In genomic region chr17:5208362-5208761, GRCm38 (mm10) we compare ENCODE assay signal across 9 mouse cellular contexts.
DNase-seq lines count a peak whose midpoint lies in the region; TF ChIP-seq lines count a peak whose summit lies in the region.
"Had no signal": no experiment of that assay in that cellular context is flagged by ENCODE, and none has a peak within 500 bp of the region (broad histone marks: within the 10 kb centered on the region; RNA-seq: fewer than 3 reads in every experiment).

No protein-coding gene starts in this region.

- no peak overlapping the region for H3K9ac ChIP-seq in heart, adult 2 months (ENCODE audit: low read depth, low read length)
- H3K9ac ChIP-seq in CH12.LX (ENCODE audit: insufficient read depth, low read depth) = no peak overlapping the region
- H3K9ac ChIP-seq: hindbrain, embryonic 15.5 days had no signal

- WGBS in heart, adult 2 months = 47% methylated on average over 3 of the region's 3 CpGs
- WGBS in hindbrain, embryonic 10.5 days = 41% methylated on average over 3 of the region's 3 CpGs

- in situ Hi-C loops in CH12.LX (cut with MboI; ENCODE audit: low pct_ligation_motif_present, low pct_unique_long_range_greater_than_20kb, low sequenced_read_pairs) = no loop called here

- H3K4me2 ChIP-seq in CH12.LX (ENCODE audit: insufficient read depth, low read depth, poor library complexity, severe bottlenecking) = no peak overlapping the region
- H3K4me2 ChIP-seq: hindbrain, embryonic 15.5 days had no signal

- dilution Hi-C loops in CH12.LX (cut with MboI; ENCODE audit: extremely low pct_ligation_motif_present, extremely low pct_unique_long_range_greater_than_20kb, low sequenced_read_pairs) = no loop called here

- H3K4me1 ChIP-seq in heart, adult 2 months (ENCODE audit: control insufficient read depth, insufficient read depth, low read length) = peaks cover 30% of the 10 kb centered on the region
- peaks cover 7 to 49% of the 10 kb centered on the region in 2 experiments for H3K4me1 ChIP-seq in CH12.LX (ENCODE audit: control insufficient read depth in 1 of 2, insufficient read depth in 2 of 2)
- peaks cover 18% of the 10 kb centered on the region for H3K4me1 ChIP-seq in cortical plate, adult 2 months (ENCODE audit: control insufficient read depth, insufficient read depth, low read length)
- H3K4me1 ChIP-seq in hindbrain, embryonic 10.5 days (replicated peaks) = peaks cover 24% of the 10 kb centered on the region

- no peaks in the 10 kb centered on the region for H3K27me3 ChIP-seq in heart, adult 2 months (ENCODE audit: control insufficient read depth, insufficient read depth, low read length)
- H3K27me3 ChIP-seq in CH12.LX (replicated peaks) = no peaks in the 10 kb centered on the region
- H3K27me3 ChIP-seq in hindbrain, embryonic 10.5 days (ENCODE audit: insufficient read depth, poor library complexity, severe bottlenecking) = no peaks in the 10 kb centered on the region
- H3K27me3 ChIP-seq: hindbrain, embryonic 15.5 days had no signal

- H3K27ac ChIP-seq in heart, adult 2 months = no peak overlapping the region
- H3K27ac ChIP-seq in CH12.LX (ENCODE audit: insufficient read depth, low read depth) = no peak overlapping the region
- no peak overlapping the region for H3K27ac ChIP-seq in cortical plate, adult 2 months (ENCODE audit: insufficient read depth, low read length)
- H3K27ac ChIP-seq in hindbrain, embryonic 10.5 days = no peak overlapping the region
- H3K27ac ChIP-seq: hindbrain, embryonic 15.5 days had no signal

- TF ChIP-seq RAD21 in CH12.LX (IDR thresholded peaks at IDR 0.05; ENCODE audit: low read depth, low read length) = peak; percentile 41

- no peak for TF ChIP-seq POLR2A in heart, adult 2 months (IDR thresholded peaks at IDR 0.05; ENCODE audit: insufficient read depth, low read depth, low read length)
- no peak for TF ChIP-seq POLR2A in CH12.LX (IDR thresholded peaks at IDR 0.05; ENCODE audit: low read depth, low read length)
- no peak for TF ChIP-seq POLR2A in cortical plate, adult 2 months (IDR thresholded peaks at IDR 0.05; ENCODE audit: extremely low read depth, insufficient read depth, low read length)

- intact Hi-C loops in heart, adult 2 months (cut with DNase I) = loop anchor here (5.0 kb wide), 1 partner anchor 94 kb away; no protein-coding TSS in a partner anchor

- no peak for TF ChIP-seq EP300 in heart, adult 2 months (IDR thresholded peaks at IDR 0.05; ENCODE audit: insufficient read depth, low read depth, low read length)
- no peak for TF ChIP-seq EP300 in CH12.LX (IDR thresholded peaks at IDR 0.05; ENCODE audit: low read length)

- peak; percentile 67 for TF ChIP-seq CTCF in heart, adult 2 months (IDR thresholded peaks at IDR 0.05)
- peak; percentile 15 to 62; a peak in 3 of 4 replicates for TF ChIP-seq CTCF in CH12.LX (conservative IDR thresholded peaks at IDR 0.05 in 1 of 2, IDR thresholded peaks at IDR 0.05 in 1 of 2; ENCODE audit: low read depth in 2 of 2, low read length in 2 of 2)
- TF ChIP-seq CTCF in cortical plate, adult 2 months (IDR thresholded peaks at IDR 0.05; ENCODE audit: extremely low read depth, insufficient read depth, low read length) = peak; percentile 35; the same call in 1 of the 2 replicates

- no peaks in the 10 kb centered on the region for H3K9me3 ChIP-seq in CH12.LX (replicated peaks; ENCODE audit: low read length)
- H3K9me3 ChIP-seq in hindbrain, embryonic 10.5 days = no peaks in the 10 kb centered on the region
- H3K9me3 ChIP-seq: hindbrain, embryonic 15.5 days had no signal

- peaks cover 5% of the 10 kb centered on the region; the same call in 1 of the 2 replicates for H3K79me2 ChIP-seq in heart, adult 2 months (replicated peaks; ENCODE audit: control insufficient read depth, insufficient read depth, low read length)
- no peaks in the 10 kb centered on the region for H3K79me2 ChIP-seq in CH12.LX (replicated peaks; ENCODE audit: control insufficient read depth, extremely low read depth, insufficient read depth, poor library complexity, severe bottlenecking)

- no peak for DNase-seq in heart, adult 2 months
- no peak for DNase-seq in heart, adult 9 months (ENCODE audit: low spot score in 2 of 2)
- DNase-seq in 3T3-L1 (ENCODE audit: low read depth, low spot score) = peak; percentile 71
- DNase-seq in CH12.LX (ENCODE audit: extremely low read depth) = no peak
- no peak for DNase-seq in right cerebral cortex, postnatal 25 days
- DNase-seq in hindbrain, embryonic 10.5 days (ENCODE audit: low spot score) = no peak
- no peak for DNase-seq in ovary, postnatal 14 days (ENCODE audit: low spot score)

- H3K4me3 ChIP-seq in heart, adult 2 months = no peak overlapping the region
- H3K4me3 ChIP-seq in CH12.LX (replicated peaks in 1 of 3; ENCODE audit: low read depth in 2 of 3, low read length in 2 of 3, poor library complexity in 1 of 3) = no peak overlapping the region
- no peak overlapping the region for H3K4me3 ChIP-seq in cortical plate, adult 2 months (ENCODE audit: insufficient read depth, low read length)
- no peak overlapping the region for H3K4me3 ChIP-seq in hindbrain, embryonic 10.5 days
- H3K4me3 ChIP-seq: hindbrain, embryonic 15.5 days had no signal

- H3K36me3 ChIP-seq in heart, adult 2 months (ENCODE audit: control insufficient read depth, insufficient read depth, low read length) = peaks cover 7% of the 10 kb centered on the region
- peaks cover 0 to 29% of the 10 kb centered on the region in 2 experiments for H3K36me3 ChIP-seq in CH12.LX (replicated peaks in 1 of 2; ENCODE audit: control insufficient read depth in 1 of 2, insufficient read depth in 1 of 2, low read length in 1 of 2)
- H3K36me3 ChIP-seq in hindbrain, embryonic 10.5 days = no peaks in the 10 kb centered on the region
- H3K36me3 ChIP-seq: hindbrain, embryonic 15.5 days had no signal

TF ChIP-seq in CH12.LX, 34 proteins besides CTCF, POLR2A, EP300 and RAD21:
- TF ChIP-seq MAX (IDR thresholded peaks at IDR 0.05; ENCODE audit: low read length) (no peak), SMC3 (IDR thresholded peaks at IDR 0.05; ENCODE audit: low read depth, low read length) (peak; percentile 64)
